Mouse (Mus musculus) brain, adult 2 months (tissue): ENCODE data around the gene Apoc1.

Source experiments
- DNase-seq: peaks from one replicate; pipeline ENCODE4 v3.0.0; 2011; ENCODE audit warnings: low read depth, low spot score

Apoc1 gene

GRCm38 (mm10) chr7:19685374-19685773 is 7.1 kb downstream of the Apoc1 start:
- DNase-seq = no peak

GRCm38 (mm10) chr7:19683771-19684201 is 8.7 kb downstream of the Apoc1 start:
- DNase-seq = no peak

- no peak for DNase-seq
Measured at GRCm38 (mm10) chr7:19682979-19683378, 9.5 kb downstream of the Apoc1 start.

GRCm38 (mm10) chr7:19681202-19681694 is 11.2 kb downstream of the Apoc1 start, which contains the start of the genes Gm44805 and Apoc4:
Gene Gm44805 (minus strand): TSS chr7:19681423.
Gene Apoc4 (minus strand): TSS chr7:19681479.
- DNase-seq = no peak

GRCm38 (mm10) chr7:19680702-19681101 is 11.8 kb downstream of the Apoc1 start:
- no peak for DNase-seq

- no peak for DNase-seq
Measured at GRCm38 (mm10) chr7:19678901-19679300, 13.6 kb downstream of the Apoc1 start.

GRCm38 (mm10) chr7:19677872-19678271 is 14.6 kb downstream of the Apoc1 start, which contains the start of gene Apoc2:
Gene Apoc2 (minus strand): TSS chr7:19677941.
- DNase-seq = no peak

GRCm38 (mm10) chr7:19676662-19677061 is 15.8 kb downstream of the Apoc1 start:
- DNase-seq = no peak

GRCm38 (mm10) chr7:19675824-19676223 is 16.6 kb downstream of the Apoc1 start:
- no peak for DNase-seq

GRCm38 (mm10) chr7:19673083-19673699 is 19.3 kb downstream of the Apoc1 start:
- DNase-seq = no peak

GRCm38 (mm10) chr7:19671511-19671910 is 20.9 kb downstream of the Apoc1 start:
- no peak for DNase-seq

- DNase-seq = peak; percentile 98
Measured at GRCm38 (mm10) chr7:19668947-19669721, 23.3 kb downstream of the Apoc1 start.

GRCm38 (mm10) chr7:19667434-19667833 is 25.0 kb downstream of the Apoc1 start:
- no peak for DNase-seq

- DNase-seq = no peak
Measured at GRCm38 (mm10) chr7:19666750-19667149, 25.7 kb downstream of the Apoc1 start.

GRCm38 (mm10) chr7:19664955-19665841 is 27.3 kb downstream of the Apoc1 start, which contains the start of gene Clptm1:
Gene Clptm1 (minus strand): TSS chr7:19665033.
- DNase-seq = peak; percentile 99

- no peak for DNase-seq
Measured at GRCm38 (mm10) chr7:19664455-19664954, 28.0 kb downstream of the Apoc1 start.

- DNase-seq = peak; percentile 30
Measured at GRCm38 (mm10) chr7:19663940-19664339, 28.5 kb downstream of the Apoc1 start.

- no peak for DNase-seq
Measured at GRCm38 (mm10) chr7:19652614-19653013, 39.8 kb downstream of the Apoc1 start.

- no peak for DNase-seq
Measured at GRCm38 (mm10) chr7:19651063-19651786, 41.2 kb downstream of the Apoc1 start.

GRCm38 (mm10) chr7:19641223-19641622 is 51.2 kb downstream of the Apoc1 start:
- DNase-seq = peak; percentile 67
